ENCODE assay signal across 16 mouse cellular contexts in genomic region chr12:54264893-54265835, GRCm38 (mm10).
A peak's percentile ranks its signal among the peaks of the same experiment; 100 is the strongest.
DNase-seq lines count a peak whose midpoint lies in the region; ATAC-seq lines count a peak whose summit lies in the region.
"Had no signal": no experiment of that assay in that cellular context is flagged by ENCODE, and none has a peak within 500 bp of the region (broad histone marks: within the 10 kb centered on the region; RNA-seq: fewer than 3 reads in every experiment).

No protein-coding gene starts in this region.

- intact Hi-C loops in heart, postnatal 36 days (cut with DNase I) = no loop called here

- H3K27me3 ChIP-seq in heart, embryonic 16.5 days (ENCODE audit: control insufficient read depth, insufficient read depth, low read length) = no peaks in the 10 kb centered on the region
- H3K27me3 ChIP-seq in forebrain, embryonic 14.5 days (replicated peaks; ENCODE audit: control insufficient read depth, insufficient read depth, low read length) = no peaks in the 10 kb centered on the region
- H3K27me3 ChIP-seq: CH12.LX; hindbrain, embryonic 12.5 days; liver, embryonic 15.5 days; midbrain, embryonic 12.5 days; neural tube, embryonic 15.5 days; Patski had no signal

- H3K9me3 ChIP-seq in heart, embryonic 16.5 days (replicated peaks; ENCODE audit: control insufficient read depth, low read length) = no peaks in the 10 kb centered on the region
- H3K9me3 ChIP-seq in forebrain, embryonic 14.5 days (replicated peaks; ENCODE audit: control insufficient read depth, low read length) = no peaks in the 10 kb centered on the region
- H3K9me3 ChIP-seq: hindbrain, embryonic 12.5 days; limb, embryonic 10.5 days; liver, embryonic 15.5 days; midbrain, embryonic 12.5 days; neural tube, embryonic 15.5 days had no signal

- no peak overlapping the region for H3K4me3 ChIP-seq in heart, embryonic 16.5 days (ENCODE audit: low read length)
- H3K4me3 ChIP-seq in forebrain, embryonic 14.5 days (ENCODE audit: low read depth, low read length) = no peak overlapping the region
- H3K4me3 ChIP-seq: hindbrain, embryonic 12.5 days; limb, embryonic 10.5 days; liver, embryonic 15.5 days; midbrain, embryonic 12.5 days; neural tube, embryonic 15.5 days had no signal

- ATAC-seq in heart, embryonic 16.5 days (replicated peaks; ENCODE audit: extremely low read depth, insufficient read depth, low FRiP score) = no peak; the same call in none of the 2 replicates
- ATAC-seq in forebrain, embryonic 14.5 days = peak; percentile 76
- ATAC-seq: Patski had no signal

- H3K36me3 ChIP-seq in heart, embryonic 16.5 days (ENCODE audit: control insufficient read depth, insufficient read depth) = no peaks in the 10 kb centered on the region
- no peaks in the 10 kb centered on the region for H3K36me3 ChIP-seq in forebrain, embryonic 14.5 days (ENCODE audit: control insufficient read depth, insufficient read depth, low read length)
- H3K36me3 ChIP-seq: hindbrain, embryonic 12.5 days; limb, embryonic 10.5 days; liver, embryonic 15.5 days; midbrain, embryonic 12.5 days; neural tube, embryonic 15.5 days had no signal

- 44% methylated on average over 14 of the region's 14 CpGs for WGBS in heart, embryonic 16.5 days
- 43% methylated on average over 14 of the region's 14 CpGs for WGBS in forebrain, embryonic 14.5 days

- H3K9ac ChIP-seq in heart, embryonic 16.5 days (ENCODE audit: low read length) = no peak overlapping the region
- H3K9ac ChIP-seq in forebrain, embryonic 14.5 days (ENCODE audit: low read length) = no peak overlapping the region
- H3K9ac ChIP-seq: hindbrain, embryonic 12.5 days; liver, embryonic 15.5 days; midbrain, embryonic 12.5 days; neural tube, embryonic 15.5 days had no signal

- peaks cover 26% of the 10 kb centered on the region for H3K4me1 ChIP-seq in heart, embryonic 16.5 days (ENCODE audit: control insufficient read depth, insufficient read depth, low read length)
- H3K4me1 ChIP-seq in forebrain, embryonic 14.5 days (ENCODE audit: control insufficient read depth, insufficient read depth, low read length) = 0 out of 2 replicates have a peak, but pooled peaks cover 12% of the 10 kb centered on the region
- H3K4me1 ChIP-seq: liver, embryonic 15.5 days had no signal

- peak overlapping the region; percentile 17; the same call in 1 of the 2 replicates for H3K27ac ChIP-seq in heart, embryonic 16.5 days (ENCODE audit: low read length)
- H3K27ac ChIP-seq in forebrain, embryonic 14.5 days (ENCODE audit: low read depth, low read length) = no peak overlapping the region
- H3K27ac ChIP-seq: hindbrain, embryonic 12.5 days; liver, embryonic 15.5 days; midbrain, embryonic 12.5 days; neural tube, embryonic 15.5 days had no signal

- H3K4me2 ChIP-seq in heart, embryonic 16.5 days (ENCODE audit: low read depth, low read length) = no peak overlapping the region
- no peak overlapping the region for H3K4me2 ChIP-seq in forebrain, embryonic 14.5 days (ENCODE audit: low read length)
- H3K4me2 ChIP-seq: hindbrain, embryonic 12.5 days; liver, embryonic 15.5 days; midbrain, embryonic 12.5 days; neural tube, embryonic 15.5 days had no signal

- no peak for DNase-seq in heart, postnatal 36 days
- peak; percentile 43 for DNase-seq in lung, postnatal 10 days
- DNase-seq in lung, adult 18-20 months = no peak
- peak; percentile 64 for DNase-seq in forebrain, embryonic 14.5 days (ENCODE audit: low spot score)
- DNase-seq in layer of hippocampus, postnatal 14 days (ENCODE audit: low spot score in 2 of 2) = peak; percentile 27 to 29
- no peak for DNase-seq in cerebellum, postnatal 14 days
- DNase-seq: adrenal gland, postnatal 14 days; gastrocnemius, postnatal 14 days had no signal

Comparison
In these comparisons a context has a peak if more than half of its experiments do, and no peak if none do; other contexts are left out.
1. DNase-seq: peak in lung, postnatal 10 days (single experiment), forebrain, embryonic 14.5 days (single experiment) and layer of hippocampus, postnatal 14 days (2 of 2); none in heart, postnatal 36 days (0 of 2), lung, adult 18-20 months (0 of 2) and cerebellum, postnatal 14 days (0 of 2).